Mouse (Mus musculus) bone marrow macrophage, adult 2 months (primary cell): ENCODE measurements around the gene Rpl6.

Source experiments
- CTCF ChIP-seq: IDR thresholded peaks from 2 replicates; pipeline ENCODE4 v1.5.1; 2012; ENCODE audit warnings: low read depth, mild to moderate bottlenecking, low read length, moderate library complexity
- POLR2A ChIP-seq: IDR thresholded peaks from 2 replicates; pipeline ENCODE4 v1.6.1; 2012; ENCODE audit warnings: mild to moderate bottlenecking, low read depth, low read length, borderline replicate concordance

- TF ChIP-seq CTCF = no peak
- no peak for TF ChIP-seq POLR2A
These were observed 48.2 kb upstream of the Rpl6 start for GRCm38 (mm10) chr5:121156121-121156520.
